Mouse (Mus musculus): ENCODE results near the gene 1700123O20Rik.

- TF ChIP-seq CTCF (IDR thresholded peaks at IDR 0.05) (no peak), EP300 (IDR thresholded peaks at IDR 0.05) (no peak)
Observed at GRCm38 (mm10) chr14:54724049-54724448, 38.0 kb downstream of the 1700123O20Rik start.

Measured in lung, postnatal 0 days (tissue).